Mouse (Mus musculus): ENCODE results near the gene Ift88. TPM values are rescaled to one million over a fixed set of nuclear protein-coding genes. Genes with fewer than 3 reads are reported as not detected.
"Not testable (repeated sequence)": the region's sequence is repeated elsewhere in the genome, so short reads cannot be mapped to it uniquely, and the experiment has no call there.

Gene Ift88
- polyA plus RNA-seq, 1 experiment from 2014 or later: 21.1 TPM

DNA sequence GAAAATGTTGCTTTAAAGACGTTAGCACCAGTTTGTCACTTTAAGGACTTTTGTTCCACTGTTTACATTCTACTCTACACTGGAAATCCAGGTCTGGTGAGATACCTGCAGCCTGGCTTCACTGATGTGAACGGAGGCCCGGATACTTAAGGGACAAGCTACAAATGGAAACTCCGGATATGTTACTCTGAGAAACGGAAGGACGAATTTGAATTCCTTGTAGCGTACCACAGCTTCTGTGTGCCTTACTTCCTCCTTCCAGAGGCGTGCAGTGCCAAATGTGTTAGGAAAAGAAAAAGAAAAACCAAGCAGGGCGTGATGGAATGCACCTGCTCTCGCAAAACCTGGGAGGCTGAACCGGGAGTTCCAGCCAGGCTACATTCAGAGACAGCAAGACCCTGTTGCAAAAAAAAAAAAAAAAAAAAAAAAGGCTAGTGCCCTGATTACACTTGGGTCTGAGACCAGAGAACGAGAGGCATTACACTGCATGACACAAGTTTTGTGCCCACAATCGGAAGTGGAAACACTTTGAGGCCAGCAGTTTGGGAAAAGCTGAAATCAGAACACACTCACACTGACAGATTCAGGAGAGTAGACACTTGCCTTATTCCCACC lies 24.9 kb upstream of the Ift88 start:
- Histone ChIP-seq H3K27ac (no peak overlapping the region), H3K9me3 (no peaks in the 10 kb centered on the region), H3K36me3 (no peaks in the 10 kb centered on the region), H3K4me2 (peak overlapping the region; percentile 71), H3K27me3 (peaks cover 12% of the 10 kb centered on the region), H3K4me3 (peak overlapping the region; percentile 61), H3K4me1 (replicated peaks) (peaks cover 5% of the 10 kb centered on the region), H3K9ac (peak overlapping the region; percentile 80; the same call in 1 of the 2 replicates)
- WGBS: 19% methylated on average over 13 of the region's 13 CpGs
- peak; percentile 15; the same call in 1 of the 2 replicates for ATAC-seq (ENCODE audit: low FRiP score)

DNA sequence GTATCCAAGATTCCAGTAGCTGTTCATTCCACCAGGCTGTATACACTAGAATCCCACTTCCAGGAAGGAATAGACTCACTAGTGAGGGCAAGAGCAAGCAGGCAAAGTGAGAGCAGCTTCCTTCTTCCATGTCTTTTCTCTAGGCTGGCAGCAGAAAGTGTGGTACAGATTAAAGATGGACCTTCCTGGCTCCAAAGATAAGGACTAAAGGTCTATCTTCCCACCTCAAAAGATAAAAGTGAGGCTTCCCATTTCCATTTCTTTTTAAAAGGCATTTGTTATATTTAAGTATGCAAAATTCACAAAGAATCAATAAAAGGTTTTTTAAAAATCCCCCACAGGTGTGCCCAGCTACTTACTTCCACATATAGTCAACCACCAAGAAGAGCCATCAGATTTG lies 21.0 kb upstream of the Ift88 start:
- no peaks in the 10 kb centered on the region for H3K9me3 ChIP-seq
- no peak overlapping the region for H3K4me3 ChIP-seq
- H3K27ac ChIP-seq: no peak overlapping the region
- H3K4me1 ChIP-seq (replicated peaks): peaks cover 13% of the 10 kb centered on the region
- ATAC-seq (ENCODE audit: low FRiP score): no peak
- 0 out of 2 replicates have a peak, but pooled peaks cover under 1% of the 10 kb centered on the region for H3K27me3 ChIP-seq
- H3K9ac ChIP-seq: no peak overlapping the region
- H3K36me3 ChIP-seq: no peaks in the 10 kb centered on the region
- no peak overlapping the region for H3K4me2 ChIP-seq

DNA sequence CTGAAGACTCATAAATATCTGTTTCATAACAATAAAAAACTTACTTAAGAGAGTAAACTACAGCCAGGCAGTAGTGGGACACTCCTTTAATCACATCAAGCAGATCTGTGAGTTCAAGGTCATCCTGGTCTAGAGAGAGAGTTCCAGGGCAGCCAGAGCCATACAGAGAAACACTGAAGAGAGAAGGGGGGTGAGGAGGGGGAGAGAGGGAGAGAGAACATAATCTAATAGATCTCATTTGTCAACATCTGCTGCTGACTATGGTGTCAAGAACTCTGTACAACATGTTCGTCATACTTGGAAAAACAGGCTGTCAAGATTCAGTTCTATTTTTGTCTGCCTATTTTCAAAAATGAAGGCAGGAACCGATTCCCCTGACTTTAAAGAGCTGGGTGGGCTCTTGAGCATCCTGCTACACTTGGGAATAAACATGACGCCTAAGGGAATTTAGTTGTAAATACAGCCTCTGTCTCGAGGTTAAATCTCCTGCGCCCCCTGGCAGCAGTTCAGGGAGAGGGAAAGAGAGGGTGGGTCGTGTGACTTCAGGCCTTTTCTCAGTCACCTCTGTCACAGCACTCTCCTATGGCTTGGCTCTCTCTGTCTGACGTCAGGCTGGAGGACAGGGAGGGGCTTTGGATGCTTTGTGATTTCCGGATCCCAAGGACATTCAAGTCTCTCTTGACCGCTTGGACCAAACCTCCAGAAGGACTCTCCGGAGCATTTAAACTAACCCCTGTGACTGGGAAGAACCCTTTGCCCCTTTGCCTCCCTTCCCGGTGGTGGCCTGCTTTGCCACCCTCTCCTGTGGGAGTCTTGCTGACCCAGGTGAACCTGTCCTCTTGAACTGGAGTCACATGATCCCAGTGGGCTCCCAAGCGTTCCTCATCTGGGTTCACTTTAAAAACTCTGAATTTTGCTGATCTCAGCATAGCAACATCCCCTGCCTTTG lies 16.5 kb upstream of the Ift88 start:
- H3K36me3 ChIP-seq: no peaks in the 10 kb centered on the region
- H3K4me1 ChIP-seq (replicated peaks): peaks cover 8% of the 10 kb centered on the region
- H3K4me2 ChIP-seq: peak overlapping the region; percentile 20; the same call in 1 of the 2 replicates
- ATAC-seq (ENCODE audit: low FRiP score): peak; percentile 77
- H3K4me3 ChIP-seq: 0 out of 2 replicates have a peak overlapping the region, but pooled peaks have one; percentile 2
- H3K27ac ChIP-seq: no peak overlapping the region
- H3K9me3 ChIP-seq: no peaks in the 10 kb centered on the region
- 7% methylated on average over 12 of the region's 12 CpGs for WGBS
- no peaks in the 10 kb centered on the region for H3K27me3 ChIP-seq
- H3K9ac ChIP-seq: no peak overlapping the region

DNA sequence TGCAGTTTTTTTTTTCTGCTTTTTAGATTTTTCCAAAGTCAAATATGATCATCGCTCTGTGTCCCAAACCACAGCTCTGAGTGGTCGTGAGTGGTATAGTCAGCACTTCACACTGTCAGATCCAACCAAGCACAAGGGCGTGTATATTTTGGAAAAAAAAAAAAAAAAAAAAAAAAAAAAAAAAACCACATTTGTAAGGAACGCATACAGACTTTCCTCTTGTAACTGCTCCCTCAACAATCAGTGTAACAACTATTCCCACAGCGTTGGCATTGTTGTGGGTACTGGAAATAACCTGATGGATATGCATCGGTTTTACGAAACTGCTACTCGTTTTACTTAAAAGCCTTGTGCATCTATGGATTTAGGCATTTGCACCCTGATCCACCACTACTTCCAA lies 15.8 kb upstream of the Ift88 start:
- no peak for ATAC-seq (ENCODE audit: low FRiP score)
- Histone ChIP-seq H3K4me2 (no peak overlapping the region), H3K4me3 (no peak overlapping the region), H3K9ac (no peak overlapping the region), H3K36me3 (no peaks in the 10 kb centered on the region), H3K4me1 (replicated peaks) (peaks cover 8% of the 10 kb centered on the region), H3K27ac (no peak overlapping the region), H3K9me3 (no peaks in the 10 kb centered on the region), H3K27me3 (no peaks in the 10 kb centered on the region)
- 84% methylated on average over 8 of the region's 8 CpGs for whole genome bisulfite sequencing

DNA sequence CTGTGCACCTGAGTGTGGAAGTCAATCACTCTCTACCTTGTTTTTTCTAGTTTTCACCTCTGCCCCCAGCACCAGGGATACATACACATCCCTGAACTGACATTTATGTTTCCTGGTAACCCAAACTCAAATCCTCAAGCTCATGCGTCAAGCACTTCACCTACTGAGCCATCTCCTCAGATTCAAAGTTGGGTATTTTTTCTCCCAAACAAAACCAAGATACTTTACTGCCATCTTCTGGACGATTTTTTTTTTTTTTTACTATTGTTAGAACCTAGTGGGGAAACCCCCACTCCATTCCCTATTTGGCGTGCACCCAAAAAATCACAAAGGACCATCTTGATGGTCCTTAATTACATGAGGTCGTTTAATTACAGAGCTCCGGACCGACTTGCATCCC lies 14.8 kb upstream of the Ift88 start:
- 21% methylated on average over 6 of the region's 6 CpGs for WGBS
- H3K4me1 ChIP-seq (replicated peaks): peaks cover 8% of the 10 kb centered on the region
- no peak overlapping the region for H3K9ac ChIP-seq
- H3K4me2 ChIP-seq: no peak overlapping the region
- no peak overlapping the region for H3K27ac ChIP-seq
- no peak overlapping the region for H3K4me3 ChIP-seq
- H3K9me3 ChIP-seq: no peaks in the 10 kb centered on the region
- no peaks in the 10 kb centered on the region for H3K36me3 ChIP-seq
- peak; percentile 61; the same call in 1 of the 2 replicates for ATAC-seq (ENCODE audit: low FRiP score)
- H3K27me3 ChIP-seq: no peaks in the 10 kb centered on the region

DNA sequence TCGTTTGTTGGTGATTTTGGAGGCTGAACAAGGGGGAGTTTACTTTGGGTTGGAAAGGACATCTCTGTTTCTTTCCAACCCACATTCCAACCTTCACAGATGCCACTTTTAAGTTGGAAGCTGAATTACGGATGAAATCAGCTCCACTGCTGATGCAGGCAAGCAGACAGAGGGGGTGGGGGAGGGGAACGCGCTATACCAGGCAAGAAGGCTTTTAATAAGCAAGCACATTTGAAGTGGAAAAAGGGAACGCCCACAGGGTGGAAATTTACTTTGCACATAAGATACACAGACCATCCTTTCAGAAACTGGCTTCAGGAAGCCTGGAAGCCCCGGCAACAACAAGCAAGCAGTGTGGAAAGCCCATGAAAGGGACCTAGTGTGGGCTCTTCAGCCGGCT lies 11.7 kb upstream of the Ift88 start:
- Histone ChIP-seq H3K4me1 (replicated peaks) (peaks cover 5% of the 10 kb centered on the region), H3K27ac (no peak overlapping the region), H3K9ac (no peak overlapping the region), H3K9me3 (no peaks in the 10 kb centered on the region), H3K36me3 (no peaks in the 10 kb centered on the region), H3K4me3 (no peak overlapping the region), H3K4me2 (no peak overlapping the region), H3K27me3 (no peaks in the 10 kb centered on the region)
- ATAC-seq (ENCODE audit: low FRiP score): no peak
- 59% methylated on average over 7 of the region's 7 CpGs for WGBS

DNA sequence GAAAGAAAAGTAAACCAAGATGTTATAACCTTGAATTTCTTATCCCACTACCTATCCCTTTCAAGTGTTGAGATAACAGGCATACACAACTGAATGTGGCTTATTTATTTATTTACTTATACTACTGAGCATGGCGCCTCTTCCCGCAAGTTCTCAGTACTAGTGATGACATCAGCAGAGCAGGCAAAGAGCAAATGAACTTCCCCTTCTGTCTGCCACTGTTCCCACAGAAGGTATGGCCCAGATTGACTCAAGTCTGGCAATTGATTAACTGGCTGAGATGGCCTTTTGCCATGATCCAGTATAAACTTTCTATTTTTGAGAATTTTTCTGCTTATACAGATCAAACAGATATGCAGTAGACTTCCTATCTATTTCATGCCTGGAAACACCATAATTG lies 6.7 kb upstream of the Ift88 start:
- Histone ChIP-seq H3K9ac (no peak overlapping the region), H3K4me1 (replicated peaks) (no peaks in the 10 kb centered on the region), H3K36me3 (no peaks in the 10 kb centered on the region), H3K9me3 (no peaks in the 10 kb centered on the region), H3K27ac (no peak overlapping the region), H3K4me3 (no peak overlapping the region), H3K4me2 (no peak overlapping the region), H3K27me3 (0 out of 2 replicates have a peak, but pooled peaks cover 5% of the 10 kb centered on the region)
- ATAC-seq (ENCODE audit: low FRiP score): no peak
- 95% methylated on average over 2 of the region's 2 CpGs for WGBS

DNA sequence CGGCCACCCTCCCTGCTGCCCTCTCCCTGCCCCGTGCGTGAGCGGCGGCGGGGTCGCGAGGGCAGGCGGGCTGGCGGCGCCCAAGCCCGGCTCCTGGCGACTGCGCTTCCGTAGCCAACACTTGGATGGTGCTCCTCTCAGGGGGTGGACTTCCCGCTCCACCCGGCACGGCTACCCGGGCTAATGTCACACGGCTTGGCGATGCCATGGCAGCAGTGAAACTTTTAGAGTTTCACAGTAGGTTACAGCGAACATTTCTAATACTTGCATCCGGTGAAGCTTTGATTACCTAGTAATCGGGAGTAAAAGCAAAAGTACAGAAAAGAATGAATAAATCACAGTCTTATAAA lies 325 bp downstream of the Ift88 start:
- H3K9me3 ChIP-seq: no peaks in the 10 kb centered on the region
- WGBS: under 1% methylated on average over 24 of the region's 24 CpGs
- peak overlapping the region; percentile 95 for H3K4me3 ChIP-seq
- peaks cover 7% of the 10 kb centered on the region; the same call in 1 of the 2 replicates for H3K4me1 ChIP-seq (replicated peaks)
- H3K9ac ChIP-seq: peak overlapping the region; percentile 88
- H3K4me2 ChIP-seq: peak overlapping the region; percentile 73
- H3K36me3 ChIP-seq: no peaks in the 10 kb centered on the region
- 0 out of 2 replicates have a peak, but pooled peaks cover 5% of the 10 kb centered on the region for H3K27me3 ChIP-seq
- peak overlapping the region; percentile 83 for H3K27ac ChIP-seq
- ATAC-seq (ENCODE audit: low FRiP score): peak; percentile 91

DNA sequence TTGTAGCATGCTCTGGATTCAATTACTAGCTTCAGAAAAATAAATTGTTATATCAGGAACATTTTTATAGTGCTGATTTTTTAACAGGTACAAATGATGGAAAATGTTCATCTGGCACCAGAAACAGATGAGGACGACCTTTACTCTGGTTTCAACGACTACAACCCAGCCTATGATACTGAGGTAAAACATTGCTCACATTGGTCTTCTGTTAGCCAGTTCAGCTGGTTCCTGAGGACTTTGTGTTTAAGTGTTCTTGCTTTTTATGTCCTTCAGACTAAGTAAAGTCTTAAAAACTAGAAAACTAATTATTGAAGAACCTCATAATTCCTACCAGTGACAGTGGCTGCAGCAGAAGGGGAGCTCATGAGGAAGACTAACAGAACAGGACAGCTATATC lies 6.6 kb downstream of the Ift88 start:
- H3K27ac ChIP-seq: no peak overlapping the region
- ATAC-seq (ENCODE audit: low FRiP score): no peak
- no peak overlapping the region for H3K9ac ChIP-seq
- no peak overlapping the region for H3K4me2 ChIP-seq
- no peaks in the 10 kb centered on the region for H3K27me3 ChIP-seq
- WGBS: 85% methylated on average over 2 of the region's 2 CpGs
- peaks cover 11% of the 10 kb centered on the region for H3K36me3 ChIP-seq
- 0 out of 2 replicates have a peak, but pooled peaks cover under 1% of the 10 kb centered on the region for H3K4me1 ChIP-seq (replicated peaks)
- H3K9me3 ChIP-seq: no peaks in the 10 kb centered on the region
- H3K4me3 ChIP-seq: no peak overlapping the region

DNA sequence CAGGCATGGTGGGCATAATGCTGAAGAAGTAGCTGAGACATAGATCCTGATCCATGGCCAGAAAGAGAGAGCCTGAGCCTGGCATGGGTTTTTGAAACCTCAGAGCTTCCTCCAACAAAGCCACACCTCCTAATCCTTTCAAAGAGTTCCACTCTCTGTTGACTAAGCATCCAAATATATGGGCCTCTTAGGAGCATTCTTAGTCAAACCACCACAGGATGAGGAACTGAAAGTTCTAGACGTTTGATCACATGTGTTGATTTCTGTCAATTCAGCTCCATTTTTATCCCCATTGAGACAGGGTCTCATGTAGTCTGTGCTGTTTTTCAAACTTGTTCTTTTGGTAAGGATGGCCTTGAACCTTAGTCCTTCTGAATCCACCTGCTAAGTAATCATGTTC lies 28.7 kb downstream of the Ift88 start:
- no peak overlapping the region for H3K4me3 ChIP-seq
- WGBS: 73% methylated on average over 1 of the region's 1 CpGs
- ATAC-seq (ENCODE audit: low FRiP score): no peak
- H3K27me3 ChIP-seq: no peaks in the 10 kb centered on the region
- no peak overlapping the region for H3K27ac ChIP-seq
- no peak overlapping the region for H3K9ac ChIP-seq
- no peaks in the 10 kb centered on the region for H3K4me1 ChIP-seq (replicated peaks)
- no peaks in the 10 kb centered on the region for H3K9me3 ChIP-seq
- H3K4me2 ChIP-seq: no peak overlapping the region
- peaks cover 56% of the 10 kb centered on the region for H3K36me3 ChIP-seq

DNA sequence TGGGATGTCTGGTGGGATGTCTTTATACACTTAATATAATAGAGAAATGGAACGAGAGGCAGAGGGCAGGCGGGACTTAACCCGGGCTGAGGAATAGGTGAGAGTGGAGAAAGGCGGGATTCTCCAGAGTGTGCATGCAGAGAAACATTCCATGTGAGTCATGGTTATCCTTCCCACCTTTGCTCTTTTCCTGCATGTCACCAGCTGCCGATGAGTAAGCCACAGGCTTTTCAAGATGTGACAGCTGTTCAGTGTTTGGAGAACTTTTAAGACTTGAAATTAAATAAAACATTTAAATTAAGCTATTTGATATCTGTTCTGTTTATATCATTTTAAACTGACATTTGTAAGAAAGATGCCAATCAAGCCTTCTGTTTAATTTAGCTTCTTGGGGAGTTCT lies 36.0 kb downstream of the Ift88 start:
- no peaks in the 10 kb centered on the region for H3K4me1 ChIP-seq (replicated peaks)
- no peak overlapping the region for H3K4me3 ChIP-seq
- H3K27ac ChIP-seq: no peak overlapping the region
- H3K4me2 ChIP-seq: no peak overlapping the region
- H3K27me3 ChIP-seq: no peaks in the 10 kb centered on the region
- no peak overlapping the region for H3K9ac ChIP-seq
- ATAC-seq (ENCODE audit: low FRiP score): no peak
- H3K9me3 ChIP-seq: no peaks in the 10 kb centered on the region
- H3K36me3 ChIP-seq: peaks cover 22% of the 10 kb centered on the region
- WGBS: 92% methylated on average over 5 of the region's 5 CpGs

DNA sequence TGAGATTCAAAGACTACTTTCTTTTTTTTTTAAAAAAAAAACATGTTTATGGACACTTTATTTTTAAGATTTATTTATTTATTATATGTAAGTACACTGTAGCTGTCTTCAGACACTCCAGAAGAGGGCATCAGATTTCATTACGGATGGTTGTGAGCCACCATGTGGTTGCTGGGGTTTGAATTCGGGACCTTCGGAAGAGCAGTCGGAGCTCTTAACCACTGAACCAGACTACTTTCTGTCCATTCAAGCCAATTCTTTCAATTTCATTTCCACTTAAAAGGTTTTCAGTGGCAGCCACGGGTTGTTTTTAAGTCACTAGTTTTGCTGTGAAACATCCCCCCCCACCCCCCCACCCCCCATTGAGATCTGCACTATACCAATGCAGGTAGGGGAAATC lies 36.5 kb downstream of the Ift88 start:
- H3K4me1 ChIP-seq (replicated peaks); H3K9ac ChIP-seq; ATAC-seq (ENCODE audit: low FRiP score); H3K27me3 ChIP-seq; H3K4me3 ChIP-seq; H3K4me2 ChIP-seq; H3K9me3 ChIP-seq; H3K27ac ChIP-seq: not testable (repeated sequence)
- H3K36me3 ChIP-seq: peaks cover 17% of the 10 kb centered on the region
- WGBS: 77% methylated on average over 5 of the region's 5 CpGs
